Mouse (Mus musculus): ENCODE data around the gene Fignl2.

DNA sequence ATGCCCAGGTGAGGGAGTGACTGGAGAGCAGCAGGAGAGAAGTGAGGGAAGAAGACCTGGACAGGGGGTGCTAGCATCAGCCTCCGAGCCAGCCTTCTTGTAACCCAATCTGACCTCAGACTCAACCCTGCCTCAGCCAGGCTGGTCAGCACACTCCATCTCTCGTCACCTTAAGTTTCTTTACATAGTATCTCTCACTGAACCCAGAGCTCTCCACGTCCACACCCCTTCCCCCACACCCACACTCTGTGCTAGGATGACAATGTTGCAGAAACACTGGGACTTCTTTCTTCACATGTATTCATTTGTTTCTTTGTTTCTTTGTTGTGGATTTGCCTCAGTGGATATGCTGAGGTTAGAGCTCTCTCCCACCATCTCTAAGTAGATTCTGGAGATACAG lies 22.6 kb upstream of the Fignl2 start:
- TF ChIP-seq CTCF (IDR thresholded peaks at IDR 0.05; ENCODE audit: low read depth): no peak
- no peak for TF ChIP-seq EP300 (IDR thresholded peaks at IDR 0.05; ENCODE audit: low read depth)

Data from liver, embryonic 14.5 days (tissue).